Mouse (Mus musculus): ENCODE measurements at regions not wholly inside any gene's neighbourhood (a gene's known extent, or its start where the extent isn't known, plus 50 kb on each side); places are given as distances from the start of the nearest gene placed in this dataset.

DNA sequence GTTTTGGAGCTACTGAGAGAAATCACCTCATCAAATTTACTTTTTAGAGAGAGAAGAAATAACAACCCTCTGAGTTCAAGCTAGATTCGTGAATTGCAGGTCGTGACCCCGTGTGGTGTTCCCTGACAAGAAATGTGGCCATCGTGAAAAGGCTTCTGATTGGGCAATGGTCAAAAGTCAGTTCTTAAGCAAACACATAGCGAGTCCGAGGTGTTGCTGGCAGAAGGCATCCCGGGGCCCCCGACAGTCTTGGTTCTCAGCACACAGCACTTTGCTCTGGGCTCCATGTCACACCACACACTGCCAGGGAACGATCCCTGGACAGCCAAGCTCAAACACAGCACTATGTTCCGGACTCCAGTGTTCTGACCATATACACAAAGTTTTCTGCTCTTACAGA, 320.0 kb downstream of the Etnk1 start:
- TF ChIP-seq POLR2A (IDR thresholded peaks at IDR 0.05; ENCODE audit: borderline replicate concordance, low read depth, low read length) (no peak), CTCF (IDR thresholded peaks at IDR 0.05; ENCODE audit: low read depth, low read length) (no peak)
